Mouse (Mus musculus) cortical plate, adult 2 months (tissue): ENCODE results near the gene Cyp4f18.

Experiments
- CTCF ChIP-seq: fragments of 200-500 bp; IDR thresholded peaks from 2 replicates; pipeline ENCODE4 v1.5.1; 2011; ENCODE audit warnings: mild to moderate bottlenecking, control low read depth, low read length; ENCODE audit not compliant: insufficient read depth; ENCODE audit errors: extremely low read depth
- POLR2A ChIP-seq: fragments of 200-500 bp; IDR thresholded peaks from 2 replicates; pipeline ENCODE4 v1.6.1; 2011; ENCODE audit warnings: mild to moderate bottlenecking, low read length, control low read depth; ENCODE audit not compliant: insufficient read depth; ENCODE audit errors: extremely low read depth

DNA sequence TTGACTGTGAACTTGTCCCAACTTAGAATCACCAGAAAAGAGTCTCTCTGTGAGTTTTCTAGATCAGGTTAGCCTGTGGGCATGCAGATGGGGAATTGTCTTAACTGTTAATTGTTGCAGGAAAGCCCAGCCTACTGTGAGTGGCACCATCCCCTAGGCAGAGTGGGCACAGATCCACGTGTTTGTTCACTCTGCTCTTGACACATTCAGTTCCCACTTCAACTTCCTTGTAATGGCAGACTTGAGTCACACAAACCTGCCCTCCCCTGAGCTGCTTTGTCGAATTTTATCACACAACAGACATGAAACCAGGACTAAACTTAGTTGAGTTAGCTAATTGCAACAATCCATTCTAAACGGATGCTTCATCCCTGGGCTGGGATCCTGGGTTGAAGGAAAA, 9.2 kb downstream of the Cyp4f18 start:
- TF ChIP-seq CTCF (no peak), POLR2A (no peak)
